In genomic region chr2:144896430-144896829, GRCm38 (mm10) we compare ENCODE assay signal across 18 mouse cellular contexts.
A peak's percentile ranks its signal among the peaks of the same experiment; 100 is the strongest.
DNase-seq lines count a peak whose midpoint lies in the region; ATAC-seq and TF ChIP-seq lines count a peak whose summit lies in the region.
"Had no signal": no experiment of that assay in that cellular context is flagged by ENCODE, and none has a peak within 500 bp of the region (broad histone marks: within the 10 kb centered on the region; RNA-seq: fewer than 3 reads in every experiment).

No protein-coding gene starts in this region.

- no peaks in the 10 kb centered on the region for H3K27me3 ChIP-seq in CH12.LX (replicated peaks)

- in situ Hi-C loops in CH12.LX (cut with MboI; ENCODE audit: low pct_ligation_motif_present, low pct_unique_long_range_greater_than_20kb, low sequenced_read_pairs) = no loop called here

- peak; percentile 82 for ATAC-seq in frontal cortex, adult (ENCODE audit: low TSS enrichment)
- ATAC-seq: inflammation-experienced regulatory T-cells, adult 6 months had no signal

- H3K9me3 ChIP-seq in CH12.LX (replicated peaks; ENCODE audit: low read length) = peaks cover 4% of the 10 kb centered on the region
- H3K9me3 ChIP-seq: embryonic facial prominence, embryonic 10.5 days; limb, embryonic 10.5 days had no signal

- TF ChIP-seq CTCF in layer of hippocampus, adult 2 months (conservative IDR thresholded peaks at IDR 0.05) = peak; percentile 67
- TF ChIP-seq CTCF in CH12.LX (conservative IDR thresholded peaks at IDR 0.05 in 1 of 2, IDR thresholded peaks at IDR 0.05 in 1 of 2; ENCODE audit: low read depth in 2 of 2, low read length in 2 of 2) = peak in 1 of 2 experiments; percentile 56; a peak in 2 of 4 replicates

- H3K4me3 ChIP-seq in layer of hippocampus, adult 2 months = no peak overlapping the region
- H3K4me3 ChIP-seq in CH12.LX (replicated peaks in 1 of 3; ENCODE audit: low read depth in 2 of 3, low read length in 2 of 3, poor library complexity in 1 of 3) = no peak overlapping the region
- H3K4me3 ChIP-seq: embryonic facial prominence, embryonic 10.5 days; limb, embryonic 10.5 days had no signal

- TF ChIP-seq EP300 in CH12.LX (IDR thresholded peaks at IDR 0.05; ENCODE audit: low read length) = no peak

- no peak for DNase-seq in frontal cortex, postnatal 10 days (ENCODE audit: low spot score in 2 of 2)
- peak in 1 of 2 experiments; percentile 7 for DNase-seq in layer of hippocampus, adult 2 months (ENCODE audit: low spot score in 2 of 2)
- DNase-seq in layer of hippocampus, postnatal 25 days (ENCODE audit: extremely low spot score in 1 of 2, low spot score in 1 of 2) = no peak
- peak; percentile 6 for DNase-seq in CH12.LX (ENCODE audit: extremely low read depth)
- peak; percentile 55 for DNase-seq in brain, adult 2 months (ENCODE audit: low read depth, low spot score)
- DNase-seq in T-cell, adult 2 months (ENCODE audit: low spot score) = no peak
- DNase-seq: adrenal gland, postnatal 25 days; cerebellum, postnatal 36 days; gastrocnemius, postnatal 14 days; kidney, postnatal 4 days; lung, adult 2 months; retina, postnatal 1 day; thymus, postnatal 25 days had no signal

- H3K9ac ChIP-seq in CH12.LX (ENCODE audit: insufficient read depth, low read depth) = no peak overlapping the region

- no peak for TF ChIP-seq POLR2A in CH12.LX (IDR thresholded peaks at IDR 0.05; ENCODE audit: low read depth, low read length)

- no peak overlapping the region for H3K27ac ChIP-seq in layer of hippocampus, adult 2 months
- no peak overlapping the region for H3K27ac ChIP-seq in CH12.LX (ENCODE audit: insufficient read depth, low read depth)
- H3K27ac ChIP-seq: embryonic facial prominence, embryonic 10.5 days; limb, embryonic 10.5 days had no signal

- no peaks in the 10 kb centered on the region for H3K36me3 ChIP-seq in CH12.LX (replicated peaks in 1 of 2; ENCODE audit: control insufficient read depth in 1 of 2, insufficient read depth in 1 of 2, low read length in 1 of 2)
- H3K36me3 ChIP-seq: embryonic facial prominence, embryonic 10.5 days; limb, embryonic 10.5 days had no signal

- H3K4me2 ChIP-seq in CH12.LX (ENCODE audit: insufficient read depth, low read depth, poor library complexity, severe bottlenecking) = no peak overlapping the region
- H3K4me2 ChIP-seq: liver, embryonic 11.5 days had no signal

- dilution Hi-C loops in CH12.LX (cut with MboI; ENCODE audit: extremely low pct_ligation_motif_present, extremely low pct_unique_long_range_greater_than_20kb, low sequenced_read_pairs) = no loop called here

- peak; percentile 66 for TF ChIP-seq RAD21 in CH12.LX (IDR thresholded peaks at IDR 0.05; ENCODE audit: low read depth, low read length)

- no peaks in the 10 kb centered on the region for H3K79me2 ChIP-seq in CH12.LX (replicated peaks; ENCODE audit: control insufficient read depth, extremely low read depth, insufficient read depth, poor library complexity, severe bottlenecking)

- H3K4me1 ChIP-seq in CH12.LX (ENCODE audit: control insufficient read depth in 1 of 2, insufficient read depth in 2 of 2) = no peaks in the 10 kb centered on the region
- H3K4me1 ChIP-seq: embryonic facial prominence, embryonic 10.5 days; limb, embryonic 10.5 days had no signal

TF ChIP-seq in CH12.LX, 34 proteins besides CTCF, POLR2A, EP300 and RAD21:
- TF ChIP-seq ZNF384 (IDR thresholded peaks at IDR 0.05; ENCODE audit: low read depth, low read length) = no peak
- peak; percentile 47 for TF ChIP-seq SMC3 (IDR thresholded peaks at IDR 0.05; ENCODE audit: low read depth, low read length)

Comparison
In these comparisons a context has a peak if more than half of its experiments do, and no peak if none do; other contexts are left out.
1. DNase-seq: peak in CH12.LX (single experiment) and brain, adult 2 months (single experiment); none in frontal cortex, postnatal 10 days (0 of 2), layer of hippocampus, postnatal 25 days (0 of 2) and T-cell, adult 2 months (single experiment).